Mouse (Mus musculus): ENCODE measurements around the gene Gm28490.
"Not testable (repeated sequence)": the region's sequence is repeated elsewhere in the genome, so short reads cannot be mapped to it uniquely, and the experiment has no call there.

The Gm28490 gene

DNA sequence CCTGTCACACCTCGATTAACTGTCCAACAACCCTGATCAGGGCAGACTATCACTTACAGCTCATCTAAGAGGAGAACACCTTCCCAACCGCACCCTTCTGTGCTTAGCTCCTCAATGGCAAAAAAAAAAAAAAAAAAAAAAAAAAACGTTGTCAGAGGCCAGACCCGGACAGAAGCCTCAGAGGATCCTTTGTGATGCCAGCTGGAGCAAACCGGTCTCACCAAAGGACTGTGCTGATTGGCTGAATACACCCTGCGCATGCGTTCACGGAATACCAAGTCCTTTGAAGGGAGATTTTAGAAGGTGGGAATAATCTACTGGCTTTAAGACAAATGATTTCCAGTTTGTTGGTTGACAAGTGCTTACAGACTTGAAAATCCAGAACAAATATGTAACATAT is at the start of gene Gm28490:
Gene Gm28490 (minus strand): TSS at position 101 of the 400 bp plus-strand sequence.
- DNase-seq (ENCODE audit: low read depth, low spot score): not testable (repeated sequence)
